Mouse (Mus musculus): ENCODE measurements at regions not wholly inside any gene's neighbourhood (a gene's known extent, or its start where the extent isn't known, plus 50 kb on each side); places are given as distances from the start of the nearest gene placed in this dataset.

- no peak for DNase-seq
These were observed 266.8 kb downstream of the Tns1 start for GRCm38 (mm10) chr1:73857497-73857896.

DNA sequence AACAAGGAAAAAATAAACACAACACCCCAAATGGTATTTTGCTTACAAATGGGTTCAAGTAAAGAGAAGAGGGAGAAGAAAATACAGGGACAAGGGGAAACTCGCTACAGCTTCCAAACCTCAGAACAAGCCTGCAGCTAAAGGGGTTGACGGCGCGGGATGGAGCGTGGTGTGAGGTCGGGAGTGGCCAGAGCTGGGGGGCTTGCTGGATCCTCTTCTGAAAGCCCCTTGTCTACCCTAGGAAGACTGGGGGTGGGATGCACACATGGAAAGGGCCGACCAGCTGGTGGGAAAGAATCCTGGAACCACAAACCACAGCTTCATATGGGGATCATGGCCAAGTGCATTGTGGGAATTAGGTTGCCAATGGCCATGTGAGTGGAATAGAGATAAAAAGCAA is 267.4 kb downstream of the Tns1 start:
- no peak for DNase-seq

- DNase-seq = no peak
These were observed 268.9 kb downstream of the Tns1 start for GRCm38 (mm10) chr1:73855306-73855705.

DNA sequence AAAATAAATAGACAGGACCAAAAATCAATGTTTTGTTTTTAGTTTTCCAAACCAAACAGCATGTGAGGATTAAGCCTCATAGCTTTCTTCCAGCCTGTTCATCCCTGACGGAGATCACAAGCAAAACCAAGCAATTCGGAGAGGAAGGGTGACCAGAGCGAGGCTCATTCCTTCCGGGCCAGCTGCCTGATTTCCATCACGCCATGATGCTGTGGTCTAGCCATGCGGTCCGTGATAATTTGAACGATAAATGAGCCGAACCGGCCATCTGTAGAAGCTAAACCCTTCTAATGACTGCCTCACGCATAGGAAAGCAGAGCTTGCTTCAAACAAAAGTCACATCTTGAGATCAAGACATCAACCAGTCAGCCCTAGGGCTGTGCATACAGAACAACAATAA is 270.4 kb downstream of the Tns1 start:
- DNase-seq = no peak

- no peak for DNase-seq
These were observed 273.9 kb downstream of the Tns1 start for GRCm38 (mm10) chr1:73850173-73851014.

DNA sequence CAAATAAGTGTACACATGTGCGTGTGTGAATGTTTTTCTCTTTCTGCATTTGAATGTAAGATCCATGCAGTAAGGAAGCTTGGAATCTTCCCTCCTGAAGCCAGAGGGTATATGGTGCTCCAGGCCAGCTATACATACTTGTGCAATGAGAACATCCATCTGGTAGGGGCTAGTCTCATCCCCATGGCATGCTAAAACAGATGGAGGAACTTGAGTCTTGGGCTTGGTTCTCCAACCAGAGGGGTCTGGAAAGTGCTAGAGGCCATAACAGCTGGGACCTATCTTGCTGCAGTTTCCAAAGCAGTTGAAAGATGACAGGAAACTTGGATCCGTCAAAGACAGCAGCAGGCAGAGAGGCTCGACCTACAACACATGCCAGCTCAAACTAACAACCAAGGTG is 275.9 kb downstream of the Tns1 start:
- no peak for DNase-seq

DNA sequence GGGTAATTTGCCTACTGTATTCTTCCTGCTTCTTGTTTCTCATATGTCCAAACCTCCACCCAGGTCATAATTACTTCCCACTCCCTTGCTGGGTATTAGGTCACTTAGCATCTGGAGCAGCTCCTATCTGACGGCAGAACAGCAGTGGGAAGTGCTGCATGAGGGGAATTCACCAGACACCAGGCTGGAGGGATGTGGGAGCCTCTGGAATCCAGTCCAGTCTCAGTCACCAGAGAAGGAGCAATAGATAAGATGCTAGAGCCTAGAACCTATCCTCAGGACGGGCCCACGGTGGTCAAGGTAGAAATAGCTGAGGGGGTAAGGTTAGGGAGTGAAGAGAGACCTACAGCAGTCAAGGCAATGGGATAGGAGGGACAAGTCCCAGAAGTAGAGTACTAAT is 277.1 kb downstream of the Tns1 start:
- no peak for DNase-seq

GRCm38 (mm10) chr1:73845115-73845514 is 279.1 kb downstream of the Tns1 start:
- no peak for DNase-seq

GRCm38 (mm10) chr1:73844574-73844973 is 279.7 kb downstream of the Tns1 start:
- no peak for DNase-seq

- peak; percentile 72 for DNase-seq
These were observed 284.9 kb downstream of the Tns1 start for GRCm38 (mm10) chr1:73839351-73839750.

DNA sequence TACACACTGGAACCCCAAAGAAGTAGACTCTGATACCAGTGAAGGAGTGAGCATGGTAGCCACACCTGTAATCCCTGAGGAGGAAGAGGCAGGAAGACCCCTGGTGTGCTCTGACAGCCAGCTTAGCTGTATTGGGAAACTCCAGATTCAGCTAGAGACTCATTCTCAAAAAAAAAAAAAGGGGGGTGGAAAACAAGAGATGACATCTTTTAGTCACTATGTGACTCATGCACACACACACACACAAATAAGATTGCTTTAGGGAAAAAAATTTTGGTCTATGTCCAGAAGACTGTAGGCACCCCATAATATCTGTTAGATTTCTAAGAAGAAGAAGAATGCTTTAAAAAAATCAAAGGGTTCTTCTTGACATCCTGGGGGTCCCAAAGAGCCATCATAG is 287.6 kb downstream of the Tns1 start:
- no peak for DNase-seq

- no peak for DNase-seq
These were observed 289.7 kb downstream of the Tns1 start for GRCm38 (mm10) chr1:73834566-73834965.

DNA sequence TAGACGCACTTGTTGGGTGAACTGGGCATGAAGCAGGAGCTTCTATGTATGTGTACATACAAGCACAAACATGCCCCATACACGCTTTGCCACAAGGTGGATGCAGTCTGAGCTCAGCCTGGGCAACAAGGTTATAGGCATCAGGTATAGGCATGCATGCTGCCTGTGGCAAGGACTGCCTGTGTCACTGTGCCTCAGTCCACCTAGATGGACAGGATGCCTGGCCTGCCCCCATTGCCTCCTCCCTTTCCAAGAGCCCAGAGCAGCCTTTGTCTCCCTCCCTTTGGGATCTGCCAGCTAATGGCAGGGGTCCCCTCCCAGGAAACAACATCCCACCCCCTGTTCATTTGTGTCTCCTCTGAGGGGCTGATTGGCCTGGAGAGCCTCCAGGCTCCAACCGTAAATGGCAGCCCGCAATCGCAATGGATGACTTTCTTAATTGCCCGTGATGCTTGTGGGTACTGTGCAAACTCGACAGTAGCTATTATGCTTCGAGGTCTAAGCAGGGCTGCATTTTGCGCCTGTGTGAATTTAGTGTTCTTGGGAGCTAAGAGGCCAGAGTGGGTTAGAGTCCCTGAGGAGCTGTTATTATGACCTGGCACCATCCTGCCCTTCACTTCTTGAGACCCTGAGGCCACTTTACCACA is 293.6 kb downstream of the Tns1 start:
- peak; percentile 40 for DNase-seq

DNA sequence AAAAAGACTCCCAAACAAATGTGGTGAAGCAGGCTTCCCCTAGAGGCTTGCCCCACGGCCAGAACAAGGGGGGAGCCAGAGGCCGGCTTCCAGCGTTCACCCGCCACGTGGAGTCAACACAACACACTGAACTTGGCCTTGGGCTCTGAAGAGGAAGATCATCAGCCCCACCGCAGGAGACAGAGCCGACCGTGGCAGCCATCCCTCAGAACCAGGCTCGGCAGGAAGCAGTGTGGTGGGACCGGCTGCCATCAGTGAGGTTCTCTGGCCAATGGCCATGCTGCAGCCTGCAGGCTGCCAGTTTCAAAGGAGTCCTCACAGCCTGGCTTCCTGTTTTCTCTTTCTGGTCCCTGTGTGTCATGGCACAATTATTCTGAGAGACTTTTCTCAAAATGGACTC is 295.3 kb downstream of the Tns1 start:
- peak; percentile 94 for DNase-seq

DNA sequence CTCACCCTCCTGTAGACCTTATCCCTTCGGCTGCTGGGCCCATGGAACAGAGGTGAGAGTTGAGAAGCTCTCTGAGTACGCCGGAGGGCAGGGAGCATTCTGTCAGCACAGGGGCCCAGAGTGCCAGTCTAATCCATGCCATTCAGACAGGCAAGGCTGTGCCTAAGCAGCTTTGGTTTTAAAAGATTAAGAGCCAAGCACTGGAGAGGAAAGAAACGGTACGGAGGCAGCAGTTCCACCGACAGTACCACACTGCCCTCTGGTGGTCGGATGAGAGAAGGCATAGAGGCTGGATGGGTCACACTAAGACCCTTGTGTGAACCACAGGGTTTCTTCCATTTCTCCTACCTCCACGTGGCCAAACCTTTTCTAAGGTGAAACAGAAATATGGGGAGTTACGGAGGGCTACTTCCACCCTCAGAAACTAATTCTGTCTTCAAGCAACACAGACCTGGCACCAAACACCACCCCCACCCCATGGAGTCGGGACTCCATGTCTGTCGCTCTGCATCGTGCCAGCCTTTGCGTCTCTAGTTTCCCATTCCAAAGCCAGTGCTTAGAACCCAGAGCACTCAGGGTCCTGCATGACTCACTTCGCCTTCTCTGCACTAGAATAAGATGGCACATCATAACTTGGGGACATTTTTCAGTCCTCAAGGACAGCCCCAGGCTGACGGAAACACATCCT is 297.9 kb downstream of the Tns1 start:
- DNase-seq = peak; percentile 88

GRCm38 (mm10) chr1:73824406-73825184 is 299.7 kb downstream of the Tns1 start:
- DNase-seq = peak; percentile 32

GRCm38 (mm10) chr1:73823726-73824125 is 300.5 kb downstream of the Tns1 start:
- DNase-seq = no peak

DNA sequence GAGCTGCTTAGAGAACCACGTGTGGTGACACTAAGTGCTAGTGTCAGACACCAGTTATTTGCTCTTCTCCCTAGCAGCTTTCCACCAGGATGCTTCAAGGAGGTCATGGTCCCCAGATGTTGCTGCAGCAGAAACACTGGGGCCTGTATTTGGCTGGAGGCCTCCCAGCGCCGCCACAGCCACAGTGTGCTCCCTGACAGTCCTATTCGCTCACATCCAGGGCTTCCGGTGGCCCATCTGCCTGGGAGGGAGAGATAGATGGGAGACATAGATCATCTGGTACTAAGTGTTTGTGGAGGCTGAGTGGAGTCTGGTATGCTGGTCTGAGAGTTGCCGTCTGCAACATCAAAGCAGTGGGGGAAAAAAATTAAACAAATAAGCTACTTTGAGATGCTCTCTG is 301.6 kb downstream of the Tns1 start:
- no peak for DNase-seq

DNA sequence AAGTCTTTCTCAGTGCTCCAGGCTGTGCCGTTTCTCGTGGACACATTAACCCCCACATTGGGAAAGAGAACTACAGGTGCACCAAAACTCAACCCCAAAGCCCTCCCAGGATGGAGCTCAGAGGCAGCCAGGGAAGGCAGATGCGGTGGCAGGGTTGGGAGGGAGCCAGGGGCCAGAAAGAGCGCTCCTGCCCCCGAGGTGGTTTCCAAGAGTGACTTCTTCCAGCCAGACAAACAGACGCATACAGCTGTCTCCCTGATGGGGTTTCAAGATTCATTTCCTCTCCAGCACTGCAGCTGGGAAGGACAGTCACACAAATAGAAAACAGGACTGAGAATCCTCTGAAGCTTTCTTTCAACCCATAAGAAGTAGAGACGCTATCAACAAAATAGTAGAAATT is 303.5 kb downstream of the Tns1 start:
- no peak for DNase-seq

- no peak for DNase-seq
These were observed 317.0 kb downstream of the Tns1 start for GRCm38 (mm10) chr1:73807206-73807605.

GRCm38 (mm10) chr1:73805156-73805555 is 319.1 kb downstream of the Tns1 start:
- DNase-seq = no peak

GRCm38 (mm10) chr1:73799996-73800395 is 324.3 kb downstream of the Tns1 start:
- DNase-seq = no peak

GRCm38 (mm10) chr1:73799246-73799645 is 325.0 kb downstream of the Tns1 start:
- DNase-seq = no peak
